Mouse (Mus musculus) adrenal gland, adult 2 months (tissue): ENCODE measurements around the gene D030056L22Rik. TPM values are rescaled to one million over a fixed set of nuclear protein-coding genes. Genes with fewer than 3 reads are reported as not detected.

Experiments
- DNase-seq: peaks from one replicate; pipeline ENCODE4 v3.0.0; 2021
- polyA plus RNA-seq: library from polyadenylated mRNA; depleted of rRNA; stranded (reverse); fragments of >200 nt; gene quantifications from 2 replicates; pipeline ENCODE4 v1.2.3, GENCODE M21; 2012; rRNA removed
- total RNA-seq, 2 experiments: library from RNA; stranded (reverse); gene quantifications; 2 replicates each; pipeline ENCODE4 v1.2.3; 2021

D030056L22Rik gene
- total and polyA plus RNA-seq, 3 experiments: 11.5 to 44.4 (median 13.2) TPM

DNA sequence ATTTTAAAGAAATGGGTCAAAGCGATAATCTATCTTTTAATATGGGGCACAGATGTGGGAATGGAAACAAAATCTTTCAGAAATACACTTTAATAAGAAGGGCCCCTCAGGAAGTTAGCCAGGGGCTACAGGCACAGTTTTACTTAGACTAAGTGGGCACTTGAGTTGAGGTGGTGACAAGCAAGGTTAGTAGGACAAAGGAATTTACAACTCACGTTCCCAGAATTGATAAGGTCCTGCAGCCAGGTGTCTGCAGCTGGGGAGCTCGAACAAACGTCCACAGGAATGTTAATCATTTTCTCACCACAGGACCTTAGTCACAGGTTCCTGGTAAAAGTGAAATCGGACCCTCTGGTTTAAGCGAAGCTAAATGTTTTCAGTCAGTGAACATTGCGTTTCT lies 18.1 kb downstream of the D030056L22Rik start:
- no peak for DNase-seq

DNA sequence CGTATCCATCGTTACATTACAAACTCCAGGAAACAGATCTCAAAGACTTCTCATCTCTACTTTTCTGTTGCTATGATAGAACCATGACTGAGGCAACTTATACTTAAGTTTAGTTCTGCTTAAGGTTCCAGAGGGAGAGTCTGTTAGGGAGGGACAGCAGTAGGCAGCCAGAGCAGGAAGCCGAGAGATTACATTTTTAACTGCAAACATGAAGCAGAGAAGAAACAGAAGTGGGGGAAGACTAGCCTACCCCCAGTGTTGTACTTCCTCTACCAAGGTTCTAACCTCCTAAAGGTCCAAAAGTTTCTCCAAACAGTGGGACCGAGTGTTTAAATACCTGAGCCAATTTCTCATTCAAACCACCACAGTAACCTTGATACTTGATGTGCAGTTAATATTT lies 22.9 kb downstream of the D030056L22Rik start:
- DNase-seq: no peak

DNA sequence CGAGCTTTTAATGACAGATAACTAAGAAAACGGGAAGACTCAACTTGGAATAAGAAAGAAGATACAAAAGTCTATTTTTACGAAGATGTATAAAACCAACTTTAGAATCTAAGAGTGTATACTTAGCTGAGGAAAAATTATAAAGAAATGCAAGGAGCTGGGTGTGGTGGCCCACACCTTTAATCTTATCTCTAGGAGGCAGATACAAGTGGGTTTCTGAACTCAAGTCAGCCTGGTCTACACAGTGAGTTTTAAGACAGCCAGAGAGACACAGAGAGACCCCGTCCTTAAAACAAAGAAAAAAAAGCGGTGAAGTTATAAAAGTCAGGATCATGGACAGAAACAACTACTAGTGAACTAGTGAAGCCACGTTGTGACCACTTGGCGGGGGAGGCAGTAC lies 26.2 kb downstream of the D030056L22Rik start:
- DNase-seq: no peak

DNA sequence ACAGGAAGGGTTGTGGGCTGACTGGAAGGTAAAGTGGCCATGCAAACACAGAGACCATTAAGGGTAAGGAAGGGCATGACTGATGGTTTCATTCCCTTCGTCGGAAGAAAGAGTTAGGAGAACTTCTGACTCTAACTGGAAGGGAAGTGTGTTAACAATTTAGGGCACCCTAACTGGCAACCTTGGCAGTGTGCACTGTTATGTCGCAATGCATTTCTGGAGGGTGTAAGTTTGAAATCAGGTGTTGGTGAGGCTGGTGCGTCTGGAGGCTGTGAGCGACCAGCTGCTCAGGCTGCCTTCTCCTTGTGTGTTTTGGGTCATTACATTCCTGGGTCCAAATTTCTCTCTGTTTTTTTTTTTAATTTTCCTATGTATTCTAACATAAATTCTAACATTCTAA lies 31.0 kb downstream of the D030056L22Rik start:
- DNase-seq: peak; percentile 1

DNA sequence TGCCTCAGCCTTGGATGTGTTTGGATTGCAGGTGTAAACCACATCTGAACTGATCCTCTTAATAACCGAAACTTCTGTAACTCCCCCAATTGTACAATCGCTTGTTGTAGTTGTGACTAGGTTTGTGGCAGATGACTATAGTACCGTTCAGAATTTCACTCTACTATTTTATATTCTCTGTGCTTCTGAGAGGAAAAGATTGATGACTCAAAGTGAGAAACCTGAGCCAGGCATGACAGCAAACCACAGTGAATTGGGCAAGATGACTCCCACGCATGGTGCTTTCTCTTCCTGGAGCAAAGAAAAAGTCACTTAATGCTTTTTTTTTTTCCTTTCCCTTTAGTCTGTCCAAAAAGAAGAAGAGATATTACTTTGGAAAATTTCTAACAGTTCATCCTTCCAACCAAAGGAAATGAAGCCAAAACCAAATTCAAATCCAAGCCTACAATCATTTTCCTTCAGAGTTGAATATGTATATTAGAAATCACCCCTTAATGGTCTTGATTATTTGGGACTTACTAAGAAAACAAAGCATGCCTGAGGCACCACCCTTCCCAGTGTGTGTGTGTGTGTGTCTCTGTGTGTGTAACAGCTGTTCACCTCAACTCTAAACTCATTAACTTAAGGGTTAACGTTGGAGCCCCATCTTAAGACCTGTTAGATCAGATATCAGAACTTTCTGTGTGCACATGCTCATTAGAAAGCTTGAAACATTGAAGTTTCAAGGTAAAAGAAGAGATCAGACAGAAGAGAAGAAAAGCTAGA lies 33.8 kb downstream of the D030056L22Rik start:
- no peak for DNase-seq

DNA sequence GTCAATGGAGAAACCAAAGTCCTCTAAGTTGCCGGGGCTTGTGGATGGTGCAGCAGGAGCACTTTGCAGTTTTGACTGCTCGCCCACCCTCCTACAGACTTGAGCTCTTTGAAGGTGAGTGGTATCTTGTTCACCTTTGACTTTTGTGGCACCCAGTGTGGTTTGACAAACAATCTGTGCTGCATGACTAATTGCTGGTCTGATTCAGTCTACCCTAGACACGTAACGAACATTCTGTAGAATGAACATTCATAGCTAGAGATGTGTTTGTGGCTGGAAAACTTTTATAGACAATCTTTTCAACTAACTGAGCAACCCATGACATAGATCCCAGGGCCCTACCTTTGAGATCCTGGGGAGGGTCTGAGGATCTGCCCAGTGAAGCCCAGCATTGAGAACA lies 34.4 kb downstream of the D030056L22Rik start:
- DNase-seq: no peak

DNA sequence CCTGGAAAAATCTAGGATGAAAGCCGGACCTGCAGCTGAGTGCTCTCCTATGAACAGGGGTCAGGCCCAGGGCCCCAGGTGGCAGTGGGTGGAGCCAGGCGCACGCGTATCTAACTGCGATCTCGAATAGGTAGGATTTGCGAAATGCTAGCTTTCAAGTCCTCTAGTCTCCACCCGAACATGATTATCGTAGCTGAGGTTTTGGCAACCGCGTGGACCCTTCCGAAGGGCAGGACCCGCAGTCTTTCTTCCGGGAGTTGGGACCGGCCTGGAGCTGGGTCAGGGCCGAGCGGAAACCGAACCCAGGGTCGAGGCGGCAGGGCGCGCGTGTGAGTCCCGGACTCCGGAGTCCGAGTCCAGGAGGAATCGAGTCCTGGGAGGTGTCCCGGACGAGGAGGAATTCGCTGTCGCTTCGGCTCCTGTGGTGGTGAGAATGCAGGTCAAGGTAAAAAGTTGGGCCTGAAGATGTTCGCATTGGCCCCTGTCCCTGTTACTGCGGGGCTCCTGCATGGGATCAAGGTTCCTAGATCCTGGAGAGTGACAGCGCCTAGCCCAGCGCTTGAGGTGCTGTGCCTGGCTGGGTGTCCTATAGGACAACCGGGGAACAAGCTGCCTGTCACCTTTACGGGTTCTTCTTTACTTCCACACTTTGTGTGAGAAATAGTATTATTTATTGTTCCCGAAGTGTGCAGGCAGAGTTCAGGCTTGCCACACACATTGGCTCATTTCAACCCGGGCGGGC lies 36.8 kb downstream of the D030056L22Rik start, which contains the start of gene Trpm6:
TSS of gene Trpm6 (plus strand) at position 386 of the 742 bp plus-strand sequence.
- DNase-seq: peak; percentile 23

DNA sequence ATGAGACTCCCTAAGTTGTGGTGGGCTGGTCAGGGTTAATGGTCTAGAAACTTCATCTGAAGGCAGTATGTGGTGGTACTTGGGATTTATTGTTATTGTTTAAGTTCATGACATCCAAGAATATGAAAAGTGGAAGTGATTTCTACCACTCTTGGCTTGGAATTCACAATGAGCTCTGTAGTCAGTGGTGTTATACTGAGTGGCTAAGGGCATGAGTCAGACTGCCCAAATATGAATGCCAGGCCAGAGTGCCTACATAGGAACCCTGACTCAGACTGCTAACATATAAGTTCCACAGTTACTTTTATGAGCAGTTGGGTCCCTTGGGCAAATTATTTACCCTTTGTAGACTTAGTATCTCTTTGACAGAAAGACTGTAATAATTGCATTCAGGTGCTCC lies 44.2 kb downstream of the D030056L22Rik start:
- no peak for DNase-seq

DNA sequence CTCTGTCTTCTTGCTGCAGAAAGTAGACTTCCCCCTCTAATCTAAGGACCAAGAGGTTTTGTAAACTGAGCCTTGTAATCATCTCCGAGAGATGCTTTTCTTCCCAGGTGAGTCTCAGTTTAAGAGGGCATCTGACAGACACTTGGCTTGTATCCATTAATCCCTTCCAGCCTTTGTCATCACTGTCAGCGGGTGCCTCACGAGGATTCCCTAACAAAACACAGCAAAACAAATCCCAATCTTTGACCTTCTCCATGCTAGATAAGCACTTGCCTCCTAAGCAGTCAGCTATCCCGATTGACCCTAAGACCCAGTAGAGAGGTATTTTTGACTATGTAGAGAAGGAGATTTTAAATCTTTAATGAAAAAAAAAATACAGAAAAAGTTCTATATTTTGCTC lies 44.7 kb downstream of the D030056L22Rik start:
- DNase-seq: no peak

DNA sequence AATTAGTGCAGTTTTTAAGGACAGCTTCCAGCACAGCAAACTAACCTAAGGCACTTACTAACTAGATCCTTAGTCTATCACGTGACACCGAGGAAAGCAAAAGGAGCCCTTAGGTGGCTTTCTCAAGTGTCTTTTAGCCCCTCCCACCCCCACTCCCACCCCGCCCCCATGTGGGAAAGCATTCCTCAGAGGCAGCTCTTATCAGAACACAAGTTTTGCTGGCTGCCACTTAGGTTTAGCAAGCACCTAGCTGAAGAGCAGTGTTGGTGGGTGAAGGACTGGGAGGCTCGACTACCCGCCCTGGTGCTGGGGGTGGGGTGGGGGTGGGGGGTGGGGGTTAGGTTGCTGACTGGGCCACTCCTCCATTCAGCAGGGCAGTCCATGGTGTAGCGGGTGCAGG lies 45.3 kb downstream of the D030056L22Rik start:
- DNase-seq: no peak

DNA sequence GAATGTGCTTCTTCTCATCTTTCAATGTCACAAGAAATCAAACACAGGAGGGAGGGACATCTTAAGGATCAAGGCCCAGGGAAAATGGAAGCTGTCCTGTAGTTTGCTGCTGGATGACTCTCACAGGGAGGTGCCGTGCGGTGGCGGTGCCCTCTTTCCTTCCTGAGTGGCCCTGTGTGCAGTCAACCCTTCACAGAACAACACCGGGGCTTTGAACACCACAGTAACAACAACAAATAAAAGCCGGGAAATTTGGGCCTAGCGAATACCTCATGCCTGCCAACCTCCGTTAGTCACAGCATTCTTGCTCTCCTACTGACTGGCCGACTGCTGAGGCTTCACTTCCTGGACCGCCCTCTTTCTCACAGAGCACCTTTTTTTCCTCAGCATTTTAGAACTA lies 45.9 kb downstream of the D030056L22Rik start:
- DNase-seq: peak; percentile 5

DNA sequence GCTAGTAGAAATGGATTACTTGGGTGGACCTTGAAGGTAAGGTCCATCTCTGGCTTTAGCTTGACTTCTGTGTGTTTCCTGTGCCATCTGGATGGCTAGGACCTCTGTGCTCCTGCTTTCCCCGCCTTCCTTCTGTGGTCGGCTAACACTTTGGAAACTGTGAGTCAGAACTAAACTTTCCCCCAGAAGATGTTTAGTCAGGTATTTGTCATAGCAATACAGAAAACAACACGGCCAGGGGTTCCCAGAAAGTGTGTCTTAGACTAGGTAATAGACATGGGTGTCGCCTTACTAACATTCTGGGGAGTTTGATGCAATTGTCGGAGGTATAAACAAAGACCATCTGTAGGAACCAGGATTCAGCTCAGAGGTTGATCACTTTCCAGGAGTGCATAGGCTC lies 53.4 kb downstream of the D030056L22Rik start:
- DNase-seq: no peak

Other genes with a start within 250 kb of the D030056L22Rik start
- 100 to 1,000 TPM; 108 to 122 TPM for gene Ostf1, start 81.4 kb upstream of the D030056L22Rik start, total RNA-seq
- gene Ostf1, start 81.4 kb upstream of the D030056L22Rik start, polyA plus RNA-seq: 61.1 and 95.4 TPM in 2 replicates
- 10 to 100 TPM in 1 of 2 experiments, 1 to 10 TPM in 1; 9.5 to 11.9 TPM for gene Nmrk1, start 81.2 kb upstream of the D030056L22Rik start, total RNA-seq
- 3.2 and 4.7 TPM in 2 replicates for gene Nmrk1, start 81.2 kb upstream of the D030056L22Rik start, polyA plus RNA-seq
- gene Carnmt1, start 42.4 kb upstream of the D030056L22Rik start, total RNA-seq: 10 to 100 TPM; 23.7 to 24.7 TPM
- gene Carnmt1, start 42.4 kb upstream of the D030056L22Rik start, polyA plus RNA-seq: 10.4 and 12.5 TPM in 2 replicates
- under 1 TPM in 1 of 2 experiments, not detected in 1; 0.14 TPM for gene Trpm6, start 36.8 kb downstream of the D030056L22Rik start, total RNA-seq
- 0.01 TPM in 1 of 2 replicates, not detected in the other for gene Trpm6, start 36.8 kb downstream of the D030056L22Rik start, polyA plus RNA-seq